Mouse (Mus musculus): ENCODE results near the gene Idua. TPM values are rescaled to one million over a fixed set of nuclear protein-coding genes. Genes with fewer than 3 reads are reported as not detected.
A peak's percentile ranks its signal among the peaks of the same experiment; 100 is the strongest.

The Idua gene
- polyA plus RNA-seq, 1 experiment, result 12.4 TPM

- H3K4me3 ChIP-seq (replicated peaks; ENCODE audit: control insufficient read depth, low read depth, low read length), result no peak overlapping the region
- no peak overlapping the region for H3K27ac ChIP-seq (ENCODE audit: control insufficient read depth, insufficient read depth, low read depth, low read length, poor library complexity)
- 78% methylated on average over 5 of the region's 5 CpGs for WGBS
- H3K4me1 ChIP-seq (ENCODE audit: control insufficient read depth, insufficient read depth, low read length), result no peaks in the 10 kb centered on the region
- no peak for TF ChIP-seq POLR2A (IDR thresholded peaks at IDR 0.05; ENCODE audit: borderline replicate concordance, control insufficient read depth, low read depth, low read length)
- TF ChIP-seq CTCF (IDR thresholded peaks at IDR 0.05; ENCODE audit: control insufficient read depth, insufficient read depth, low read length), result no peak
Measured at GRCm38 (mm10) chr5:108651136-108651720, 8.9 kb upstream of the Idua start.

- 64% methylated on average over 1 of the region's 1 CpGs for WGBS
- no peak for TF ChIP-seq POLR2A (IDR thresholded peaks at IDR 0.05; ENCODE audit: borderline replicate concordance, control insufficient read depth, low read depth, low read length)
- peak; percentile 54; the same call in 1 of the 2 replicates for TF ChIP-seq CTCF (IDR thresholded peaks at IDR 0.05; ENCODE audit: control insufficient read depth, insufficient read depth, low read length)
- H3K4me1 ChIP-seq (ENCODE audit: control insufficient read depth, insufficient read depth, low read length), result no peaks in the 10 kb centered on the region
- no peak overlapping the region for H3K27ac ChIP-seq (ENCODE audit: control insufficient read depth, insufficient read depth, low read depth, low read length, poor library complexity)
- H3K4me3 ChIP-seq (replicated peaks; ENCODE audit: control insufficient read depth, low read depth, low read length), result no peak overlapping the region
Measured at GRCm38 (mm10) chr5:108651823-108652222, 8.3 kb upstream of the Idua start.

- H3K4me3 ChIP-seq (replicated peaks; ENCODE audit: control insufficient read depth, low read depth, low read length), result no peak overlapping the region
- 88% methylated on average over 6 of the region's 6 CpGs for WGBS
- no peak overlapping the region for H3K27ac ChIP-seq (ENCODE audit: control insufficient read depth, insufficient read depth, low read depth, low read length, poor library complexity)
- H3K4me1 ChIP-seq (ENCODE audit: control insufficient read depth, insufficient read depth, low read length), result no peaks in the 10 kb centered on the region
- TF ChIP-seq CTCF (IDR thresholded peaks at IDR 0.05; ENCODE audit: control insufficient read depth, insufficient read depth, low read length) (no peak), POLR2A (IDR thresholded peaks at IDR 0.05; ENCODE audit: borderline replicate concordance, control insufficient read depth, low read depth, low read length) (no peak)
Measured at GRCm38 (mm10) chr5:108653341-108653740, 6.8 kb upstream of the Idua start.

- WGBS, result 92% methylated on average over 10 of the region's 10 CpGs
- no peak overlapping the region for H3K27ac ChIP-seq (ENCODE audit: control insufficient read depth, insufficient read depth, low read depth, low read length, poor library complexity)
- H3K4me3 ChIP-seq (replicated peaks; ENCODE audit: control insufficient read depth, low read depth, low read length), result no peak overlapping the region
- TF ChIP-seq POLR2A (IDR thresholded peaks at IDR 0.05; ENCODE audit: borderline replicate concordance, control insufficient read depth, low read depth, low read length) (no peak), CTCF (IDR thresholded peaks at IDR 0.05; ENCODE audit: control insufficient read depth, insufficient read depth, low read length) (no peak)
- H3K4me1 ChIP-seq (ENCODE audit: control insufficient read depth, insufficient read depth, low read length), result peaks cover 2% of the 10 kb centered on the region; the same call in 1 of the 2 replicates
Measured at GRCm38 (mm10) chr5:108654444-108654990, 5.6 kb upstream of the Idua start.

- Histone ChIP-seq H3K4me1 (ENCODE audit: control insufficient read depth, insufficient read depth, low read length) (peaks cover 6% of the 10 kb centered on the region), H3K27ac (ENCODE audit: control insufficient read depth, insufficient read depth, low read depth, low read length, poor library complexity) (no peak overlapping the region), H3K4me3 (replicated peaks; ENCODE audit: control insufficient read depth, low read depth, low read length) (no peak overlapping the region)
- WGBS, result 88% methylated on average over 9 of the region's 9 CpGs
- TF ChIP-seq CTCF (IDR thresholded peaks at IDR 0.05; ENCODE audit: control insufficient read depth, insufficient read depth, low read length), result no peak
- no peak for TF ChIP-seq POLR2A (IDR thresholded peaks at IDR 0.05; ENCODE audit: borderline replicate concordance, control insufficient read depth, low read depth, low read length)
Measured at GRCm38 (mm10) chr5:108655381-108655780, 4.8 kb upstream of the Idua start.

DNA sequence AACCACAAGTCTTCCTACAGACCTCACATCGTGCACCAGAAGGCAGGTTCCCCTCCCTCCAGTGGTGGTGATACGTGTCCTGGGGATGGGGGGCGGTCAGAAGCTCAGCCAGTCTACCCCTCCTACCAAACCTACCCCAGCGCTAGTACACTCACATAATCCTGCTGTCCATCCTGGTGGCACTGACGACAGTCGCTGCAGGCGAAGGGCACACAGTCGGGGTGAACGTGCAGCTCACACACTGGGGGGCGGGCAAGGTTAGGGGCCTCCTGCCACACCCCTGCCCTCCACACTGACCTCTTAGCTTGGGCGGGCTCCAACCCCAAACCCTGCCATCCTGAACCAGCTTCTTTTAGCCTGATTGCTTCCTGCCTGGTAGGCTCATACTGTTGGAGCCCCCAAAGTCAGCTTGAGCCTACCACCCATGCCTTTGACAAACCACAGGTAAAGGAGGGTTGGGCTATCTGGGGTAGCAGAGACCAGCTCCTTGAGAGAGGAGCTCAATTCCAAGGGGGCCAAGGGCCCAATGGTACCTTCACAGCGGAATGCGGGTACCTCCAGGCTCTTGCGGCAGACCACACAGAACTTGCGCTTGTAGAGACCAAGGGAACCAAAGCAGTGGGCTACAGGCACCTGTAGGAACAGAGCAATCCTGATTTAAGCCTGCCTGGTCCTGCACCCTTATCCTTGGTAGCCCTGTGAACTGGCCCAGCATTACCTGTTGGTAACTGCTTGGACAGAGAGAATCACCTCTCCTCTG is 4.1 kb upstream of the Idua start:
- TF ChIP-seq CTCF (IDR thresholded peaks at IDR 0.05; ENCODE audit: control insufficient read depth, insufficient read depth, low read length) (no peak), POLR2A (IDR thresholded peaks at IDR 0.05; ENCODE audit: borderline replicate concordance, control insufficient read depth, low read depth, low read length) (no peak)
- H3K4me3 ChIP-seq (replicated peaks; ENCODE audit: control insufficient read depth, low read depth, low read length), result no peak overlapping the region
- WGBS, result 88% methylated on average over 15 of the region's 15 CpGs

GRCm38 (mm10) chr5:108657406-108657805 is 2.7 kb upstream of the Idua start:
- 75% methylated on average over 5 of the region's 5 CpGs for WGBS
- H3K4me1 ChIP-seq (ENCODE audit: control insufficient read depth, insufficient read depth, low read length), result peaks cover 6% of the 10 kb centered on the region
- no peak overlapping the region for H3K27ac ChIP-seq (ENCODE audit: control insufficient read depth, insufficient read depth, low read depth, low read length, poor library complexity)
- H3K4me3 ChIP-seq (replicated peaks; ENCODE audit: control insufficient read depth, low read depth, low read length), result no peak overlapping the region
- TF ChIP-seq CTCF (IDR thresholded peaks at IDR 0.05; ENCODE audit: control insufficient read depth, insufficient read depth, low read length) (no peak), POLR2A (IDR thresholded peaks at IDR 0.05; ENCODE audit: borderline replicate concordance, control insufficient read depth, low read depth, low read length) (no peak)

More for the DNA sequence above, 4.1 kb upstream of the Idua start:
- no peak overlapping the region for H3K27ac ChIP-seq (ENCODE audit: control insufficient read depth, insufficient read depth, low read depth, low read length, poor library complexity)
- peaks cover 6% of the 10 kb centered on the region for H3K4me1 ChIP-seq (ENCODE audit: control insufficient read depth, insufficient read depth, low read length)

DNA sequence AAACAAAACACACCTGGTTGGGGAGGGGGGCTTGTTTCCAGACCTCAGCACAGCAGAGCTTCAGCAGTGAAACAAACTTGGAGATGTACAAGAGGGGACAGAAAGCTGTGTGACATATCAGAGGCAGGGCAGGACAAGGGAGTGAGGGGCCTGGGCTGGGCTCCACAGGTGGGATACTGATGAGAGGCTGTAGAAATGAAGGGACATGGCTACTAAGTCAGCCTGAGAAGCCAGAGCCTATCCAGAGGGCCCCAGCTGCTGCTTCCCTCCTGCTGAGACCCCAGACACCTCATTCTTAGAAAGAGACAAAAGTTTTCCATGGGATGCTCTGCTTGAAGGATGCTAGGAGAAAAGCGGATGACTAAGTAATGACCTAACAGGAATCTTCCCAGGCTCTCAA is 1.5 kb upstream of the Idua start:
- H3K4me3 ChIP-seq (replicated peaks; ENCODE audit: control insufficient read depth, low read depth, low read length), result no peak overlapping the region
- TF ChIP-seq POLR2A (IDR thresholded peaks at IDR 0.05; ENCODE audit: borderline replicate concordance, control insufficient read depth, low read depth, low read length) (no peak), CTCF (IDR thresholded peaks at IDR 0.05; ENCODE audit: control insufficient read depth, insufficient read depth, low read length) (no peak)
- peaks cover 6% of the 10 kb centered on the region for H3K4me1 ChIP-seq (ENCODE audit: control insufficient read depth, insufficient read depth, low read length)
- WGBS, result 97% methylated on average over 1 of the region's 1 CpGs
- H3K27ac ChIP-seq (ENCODE audit: control insufficient read depth, insufficient read depth, low read depth, low read length, poor library complexity), result no peak overlapping the region

All from bone marrow, adult 2 months (tissue).